ENCODE assay signal across 12 mouse cellular contexts in the genomic region with DNA sequence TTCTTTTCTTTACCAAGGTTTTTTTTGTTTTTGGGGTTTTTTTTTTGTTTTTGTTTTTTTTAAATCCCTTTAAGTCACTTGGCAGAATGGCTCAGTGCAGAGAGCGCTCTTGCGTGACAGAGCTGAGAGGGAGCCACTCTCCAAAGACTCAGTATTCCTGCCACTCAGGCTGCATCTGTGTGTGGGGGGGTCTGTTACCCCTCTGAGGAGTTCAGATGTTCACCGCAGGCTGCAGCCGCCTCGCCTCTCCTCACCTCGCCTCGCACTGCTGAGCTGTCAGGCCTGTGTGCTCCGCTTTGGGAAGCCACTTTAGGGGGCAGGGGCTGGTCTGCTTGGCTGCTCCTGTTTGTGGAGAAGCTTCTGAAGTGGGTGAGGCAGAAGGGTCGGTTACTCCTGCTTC. TPM values are rescaled to one million over a fixed set of nuclear protein-coding genes. Genes with fewer than 3 reads are reported as not detected.
DNase-seq lines count a peak whose midpoint lies in the region; ATAC-seq lines count a peak whose summit lies in the region.
"Had no signal": no experiment of that assay in that cellular context is flagged by ENCODE, and none has a peak within 500 bp of the region (broad histone marks: within the 10 kb centered on the region; RNA-seq: fewer than 3 reads in every experiment).

Flrt1 (minus strand) TSS at position 186 of the 400 bp plus-strand sequence.

- 23% methylated on average over 9 of the region's 9 CpGs for WGBS in forebrain, embryonic 12.5 days
- 11% methylated on average over 9 of the region's 9 CpGs for WGBS in midbrain, embryonic 13.5 days

- no peaks in the 10 kb centered on the region for H3K9me3 ChIP-seq in forebrain, embryonic 12.5 days
- no peaks in the 10 kb centered on the region for H3K9me3 ChIP-seq in midbrain, embryonic 13.5 days
- H3K9me3 ChIP-seq: liver, embryonic 13.5 days had no signal

- no peak for DNase-seq in layer of hippocampus, adult 8-10 months (ENCODE audit: low spot score in 2 of 2)
- DNase-seq in layer of hippocampus, adult 9-10 months (ENCODE audit: low spot score), result no peak
- DNase-seq in kidney, postnatal 4 days, result peak; percentile 59 to 75
- no peak for DNase-seq in spleen, adult 12 weeks (ENCODE audit: low spot score)
- DNase-seq in thymus, postnatal 36 days, result no peak
- DNase-seq: liver, embryonic 13.5 days; spleen, adult 18-20 months had no signal

- ATAC-seq in forebrain, embryonic 12.5 days (ENCODE audit: low FRiP score), result no peak
- ATAC-seq in midbrain, embryonic 13.5 days, result peak; percentile 31; the same call in 1 of the 2 replicates
- ATAC-seq in monocyte, adult 5-6 weeks (replicated peaks; ENCODE audit: insufficient number of reproducible peaks, low FRiP score, low TSS enrichment, poor library complexity, severe bottlenecking), result no peak

- H3K36me3 ChIP-seq in forebrain, embryonic 12.5 days (replicated peaks), result no peaks in the 10 kb centered on the region
- no peaks in the 10 kb centered on the region for H3K36me3 ChIP-seq in midbrain, embryonic 13.5 days
- H3K36me3 ChIP-seq: liver, embryonic 13.5 days had no signal

- no peak within 1 kb of the TSS for H3K4me2 ChIP-seq in forebrain, embryonic 12.5 days
- peak within 1 kb of the TSS; percentile 19; the same call in 1 of the 2 replicates for H3K4me2 ChIP-seq in midbrain, embryonic 13.5 days (replicated peaks)
- H3K4me2 ChIP-seq: liver, embryonic 13.5 days had no signal

- peaks cover 82% of the 10 kb centered on the region for H3K4me1 ChIP-seq in forebrain, embryonic 12.5 days
- peaks cover 91% of the 10 kb centered on the region for H3K4me1 ChIP-seq in midbrain, embryonic 13.5 days (replicated peaks)

- H3K9ac ChIP-seq in forebrain, embryonic 12.5 days, result no peak within 1 kb of the TSS
- peak within 1 kb of the TSS; percentile 32; the same call in 1 of the 2 replicates for H3K9ac ChIP-seq in midbrain, embryonic 13.5 days (replicated peaks)
- H3K9ac ChIP-seq: liver, embryonic 13.5 days had no signal

- H3K4me3 ChIP-seq in forebrain, embryonic 12.5 days (replicated peaks), result no peak within 1 kb of the TSS
- no peak within 1 kb of the TSS for H3K4me3 ChIP-seq in midbrain, embryonic 13.5 days (replicated peaks)
- H3K4me3 ChIP-seq: liver, embryonic 13.5 days; myocyte had no signal

- H3K27ac ChIP-seq in forebrain, embryonic 12.5 days, result 0 out of 2 replicates have a peak within 1 kb of the TSS, but pooled peaks have one; percentile 37
- peak within 1 kb of the TSS; percentile 69 for H3K27ac ChIP-seq in midbrain, embryonic 13.5 days
- H3K27ac ChIP-seq: liver, embryonic 13.5 days had no signal

- peaks cover 18% of the 10 kb centered on the region for H3K27me3 ChIP-seq in forebrain, embryonic 12.5 days
- H3K27me3 ChIP-seq in midbrain, embryonic 13.5 days, result peaks cover 38% of the 10 kb centered on the region

RNA-seq across cellular contexts. Expression of gene Flrt1, which starts in this region (rescaled TPM):
- total RNA-seq in layer of hippocampus, adult 8-10 months (2022), result 10 to 100 TPM; 18.9 to 23.5 (median 21.5) TPM
- polyA plus RNA-seq in forebrain, embryonic 12.5 days (2016; fragmentation: Nextera tagmentation; extraction: Ambion mirVana), result 7.3 and 8.0 TPM in 2 replicates
- polyA plus RNA-seq in midbrain, embryonic 13.5 days (2015; fragmentation: Nextera tagmentation; extraction: Ambion mirVana), result 8.3 and 9.2 TPM in 2 replicates
- 0.10 TPM in 1 of 3 replicates, not detected in the others for total RNA-seq in monocyte, adult 5-6 weeks (2017)
- total RNA-seq: MEL had no signal

Comparison
In these comparisons a context has a peak if more than half of its experiments do, and no peak if none do; other contexts are left out.
1. RNA of gene Flrt1 (total RNA-seq): 18.9 to 23.5 TPM in layer of hippocampus, adult 8-10 months; 0.10 TPM in monocyte, adult 5-6 weeks; every median in the first group is over 10 times any median in the second.
2. DNase-seq: peak in kidney, postnatal 4 days (2 of 2); none in layer of hippocampus, adult 8-10 months (0 of 2), layer of hippocampus, adult 9-10 months (single experiment), spleen, adult 12 weeks (single experiment) and thymus, postnatal 36 days (0 of 2).